Mouse (Mus musculus): ENCODE results near the gene Slc27a5. TPM values are rescaled to one million over a fixed set of nuclear protein-coding genes. Genes with fewer than 3 reads are reported as not detected.

The Slc27a5 gene
- polyA plus RNA-seq, 2 experiments from 2014 or later, result 0.29 TPM; not detected in 1

- peak; percentile 75 for ATAC-seq
These were observed 26.1 kb upstream of the Slc27a5 start for GRCm38 (mm10) chr7:13023928-13024731.

GRCm38 (mm10) chr7:13022773-13023535 lies 25.0 kb upstream of the Slc27a5 start:
- peak; percentile 12 for ATAC-seq

GRCm38 (mm10) chr7:13015217-13015616 lies 17.2 kb upstream of the Slc27a5 start:
- ATAC-seq, result no peak

- no peak for ATAC-seq
These were observed 16.4 kb upstream of the Slc27a5 start for GRCm38 (mm10) chr7:13014275-13014839.

GRCm38 (mm10) chr7:13013671-13014070 lies 15.7 kb upstream of the Slc27a5 start:
- no peak for ATAC-seq

GRCm38 (mm10) chr7:13010005-13010908 lies 12.3 kb upstream of the Slc27a5 start, which contains the start of gene Zbtb45:
Gene Zbtb45 (minus strand): TSS chr7:13010034.
- ATAC-seq, result no peak

DNA sequence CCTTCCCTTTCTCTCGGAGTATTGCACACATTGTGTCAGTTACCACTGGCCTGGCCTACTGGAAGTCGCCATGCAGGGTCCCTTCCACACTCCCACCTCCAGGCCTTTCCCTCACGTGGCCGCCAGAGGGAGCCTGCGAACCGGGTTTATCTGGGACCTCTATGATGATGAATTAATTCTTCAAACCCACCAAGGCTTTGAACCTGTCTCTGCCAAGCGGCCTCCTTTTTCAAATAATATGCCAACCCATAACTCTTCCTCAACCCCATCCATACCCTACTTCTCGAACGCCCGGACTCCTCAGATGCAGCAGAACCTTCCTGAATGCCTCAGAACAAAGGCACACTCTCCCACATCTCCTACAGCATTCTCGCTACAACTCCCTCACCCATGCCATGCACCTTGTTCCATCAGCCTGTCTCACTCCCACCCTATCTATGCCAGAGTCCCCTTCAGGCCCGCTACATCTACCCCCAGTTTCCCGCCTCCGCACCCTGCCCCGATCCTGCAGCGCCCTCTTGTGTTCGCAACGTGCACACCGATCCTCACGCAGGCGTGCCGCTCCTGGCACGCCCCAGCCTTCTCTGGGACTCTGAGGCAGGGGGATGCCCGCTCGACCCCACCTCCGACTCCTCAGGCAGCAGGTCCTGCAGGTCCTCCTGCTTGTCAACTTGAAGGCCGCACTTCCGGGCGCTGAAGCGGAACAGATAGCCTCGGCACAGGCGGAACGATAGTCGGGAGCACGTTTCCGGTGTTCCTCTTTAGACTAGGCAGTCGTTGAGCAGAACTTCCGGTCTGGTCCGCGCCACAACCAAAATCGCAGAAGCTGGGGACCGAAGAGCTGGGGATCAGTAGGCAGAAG lies 11.4 kb upstream of the Slc27a5 start:
- peak; percentile 84 for ATAC-seq

DNA sequence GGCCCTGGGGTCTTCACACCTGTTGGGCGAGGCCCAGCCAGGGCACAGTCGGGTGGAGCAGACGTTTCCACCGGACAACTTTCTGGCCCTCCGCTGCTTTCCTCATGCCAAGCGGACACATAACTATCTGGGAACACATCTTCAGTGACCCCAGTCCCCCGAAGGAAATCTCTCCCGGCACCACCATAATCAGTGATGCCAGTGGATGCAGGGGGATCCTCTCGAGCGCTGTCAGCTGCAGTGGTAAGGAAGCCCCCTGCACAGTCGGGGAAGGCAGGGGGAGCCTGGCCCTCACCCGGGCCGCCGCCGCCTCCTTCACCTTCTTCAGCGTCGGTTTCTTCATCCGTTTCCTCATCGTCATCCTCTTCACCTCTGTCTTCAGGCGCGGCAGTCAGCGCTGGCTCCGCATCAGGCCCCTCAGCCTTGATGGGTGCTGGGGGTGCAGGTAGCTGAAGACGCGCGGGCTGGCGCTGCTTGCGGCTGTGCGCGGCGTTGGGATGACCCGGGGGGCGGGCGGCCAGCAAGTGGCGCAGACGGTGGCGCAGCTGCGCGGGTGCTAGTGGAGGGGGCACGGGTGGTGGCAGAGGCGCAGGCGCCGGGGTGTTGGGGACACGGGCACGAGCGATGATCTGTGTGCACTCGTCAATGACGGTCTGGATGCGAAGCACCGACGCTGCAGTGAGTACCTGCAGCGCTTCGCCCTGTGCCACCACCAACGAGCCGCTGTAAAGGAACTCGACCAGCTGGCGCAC lies 9.5 kb upstream of the Slc27a5 start:
- no peak for ATAC-seq

DNA sequence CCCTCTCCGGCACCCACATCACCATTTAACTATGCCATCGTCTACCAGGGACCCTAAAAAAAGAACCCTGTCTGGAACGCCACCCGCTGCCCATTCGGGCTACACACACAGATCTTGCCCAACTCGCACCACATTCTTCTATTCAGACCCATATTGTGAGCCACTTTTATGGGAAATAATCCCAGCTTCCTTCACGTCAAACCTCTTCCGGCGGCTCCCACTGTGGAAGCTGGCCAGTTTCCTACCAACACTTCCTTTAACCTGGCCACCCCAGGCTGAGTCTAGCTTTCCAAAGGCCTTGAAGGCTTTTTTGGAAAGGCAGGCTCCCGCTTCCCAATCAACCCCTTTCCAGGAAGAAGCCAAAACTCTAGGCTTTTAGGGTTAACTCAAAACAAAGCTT lies 8.5 kb upstream of the Slc27a5 start:
- no peak for ATAC-seq

GRCm38 (mm10) chr7:13006011-13006410 lies 8.0 kb upstream of the Slc27a5 start:
- no peak for ATAC-seq

GRCm38 (mm10) chr7:13003380-13003779 lies 5.4 kb upstream of the Slc27a5 start:
- ATAC-seq, result no peak

- no peak for ATAC-seq
These were observed 3.6 kb upstream of the Slc27a5 start for GRCm38 (mm10) chr7:13001584-13001983.

DNA sequence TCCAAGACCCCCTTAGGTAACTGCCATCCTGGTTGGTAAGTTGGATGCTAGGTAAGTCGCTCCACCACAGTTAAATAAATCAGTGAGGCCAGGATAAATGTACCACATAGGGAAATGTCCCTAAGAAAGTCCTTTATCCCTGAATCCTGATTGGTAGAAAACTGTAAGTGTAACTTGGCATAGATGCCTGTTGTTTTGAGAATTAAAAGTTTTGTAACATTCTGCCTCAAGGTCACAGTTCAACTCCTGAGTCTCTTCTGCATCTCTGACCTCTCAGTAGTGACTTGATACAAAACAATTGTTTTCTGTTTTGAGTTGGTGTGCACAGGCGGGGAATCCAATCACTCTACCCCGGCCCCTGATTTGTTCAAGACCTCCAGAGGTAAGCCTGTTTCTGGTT lies 859 bp upstream of the Slc27a5 start, which contains the start of gene Trim28:
Trim28 (plus strand) TSS at position 264 of the 400 bp plus-strand sequence.
- no peak for ATAC-seq

- ATAC-seq, result no peak
These were observed 762 bp downstream of the Slc27a5 start for GRCm38 (mm10) chr7:12997230-12997629.

- ATAC-seq, result no peak
These were observed 2.1 kb downstream of the Slc27a5 start for GRCm38 (mm10) chr7:12995862-12996261.

GRCm38 (mm10) chr7:12993148-12993547 lies 4.8 kb downstream of the Slc27a5 start:
- ATAC-seq, result no peak

DNA sequence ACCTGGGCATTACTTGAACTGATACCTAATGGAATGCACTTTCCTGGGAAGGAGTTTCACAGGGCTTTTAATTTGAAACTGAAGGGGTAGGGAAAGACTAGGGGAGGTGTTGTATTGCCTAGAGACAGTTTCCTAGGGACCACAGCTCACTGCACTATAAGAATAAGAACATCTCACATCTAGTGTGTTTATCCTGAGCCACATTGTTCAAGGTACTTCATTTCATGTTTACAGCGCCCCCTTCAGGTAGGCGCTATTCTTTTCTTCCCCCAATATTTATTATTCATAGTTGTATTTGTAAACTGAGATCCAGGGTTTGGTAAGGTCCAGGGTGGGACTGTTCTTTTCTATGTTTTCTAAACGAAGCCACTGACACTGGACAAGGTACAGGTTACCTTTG lies 5.8 kb downstream of the Slc27a5 start:
- ATAC-seq, result no peak

GRCm38 (mm10) chr7:12987409-12988189 lies 10.4 kb downstream of the Slc27a5 start:
- ATAC-seq, result no peak

- ATAC-seq, result no peak
These were observed 11.1 kb downstream of the Slc27a5 start for GRCm38 (mm10) chr7:12986906-12987305.

GRCm38 (mm10) chr7:12985724-12986123 lies 12.3 kb downstream of the Slc27a5 start:
- no peak for ATAC-seq

Data from activated CD4-positive, CD25-positive, alpha-beta regulatory T cell, adult 4 months (primary cell).